Mouse (Mus musculus): Measurements from ENCODE around the gene Treml1.

- TF ChIP-seq CTCF (IDR thresholded peaks at IDR 0.05; ENCODE audit: insufficient read depth, low read depth, low read length): no peak
- no peak for TF ChIP-seq POLR2A (IDR thresholded peaks at IDR 0.05; ENCODE audit: insufficient read depth, low read depth, low read length)
Measured at GRCm38 (mm10) chr17:48389442-48389841, 29.7 kb downstream of the Treml1 start.
